In genomic region chr1:57776671-57777281, GRCm38 (mm10) we compare ENCODE assay signal across 8 mouse cellular contexts. TPM values are rescaled to one million over a fixed set of nuclear protein-coding genes. Genes with fewer than 3 reads are reported as not detected.
DNase-seq lines count a peak whose midpoint lies in the region; ATAC-seq lines count a peak whose summit lies in the region.

No protein-coding gene starts in this region.

- ATAC-seq in neural tube, embryonic 12.5 days (ENCODE audit: low FRiP score, low read depth), result no peak
- no peak for ATAC-seq in embryonic facial prominence, embryonic 14.5 days (ENCODE audit: low read depth)
- ATAC-seq in hindbrain, embryonic 16.5 days, result no peak
- no peak for ATAC-seq in stomach, embryonic 15.5 days (ENCODE audit: insufficient read depth, low FRiP score, low read depth)
- no peak for ATAC-seq in granulocyte monocyte progenitor cell, adult 5-6 weeks (replicated peaks; ENCODE audit: poor library complexity, severe bottlenecking)

- WGBS in neural tube, embryonic 12.5 days, result 26% methylated on average over 5 of the region's 5 CpGs
- 49% methylated on average over 5 of the region's 5 CpGs for WGBS in embryonic facial prominence, embryonic 14.5 days
- 23% methylated on average over 5 of the region's 5 CpGs for WGBS in hindbrain, embryonic 16.5 days
- 62% methylated on average over 5 of the region's 5 CpGs for WGBS in stomach, embryonic 15.5 days

- no peak for DNase-seq in neural tube, embryonic 10.5 days (ENCODE audit: extremely low spot score, low spot score)
- DNase-seq in embryonic facial prominence, embryonic 14.5 days (ENCODE audit: low spot score), result peak; percentile 10
- DNase-seq in thymus, adult 18-20 months, result no peak
- DNase-seq in kidney, postnatal 36 days, result no peak

- H3K4me1 ChIP-seq in neural tube, embryonic 12.5 days, result no peaks in the 10 kb centered on the region
- peaks cover 7% of the 10 kb centered on the region; the same call in 1 of the 2 replicates for H3K4me1 ChIP-seq in embryonic facial prominence, embryonic 14.5 days (ENCODE audit: control insufficient read depth, insufficient read depth, low read length)
- no peaks in the 10 kb centered on the region; the same call in 1 of the 2 replicates for H3K4me1 ChIP-seq in hindbrain, embryonic 16.5 days (ENCODE audit: control insufficient read depth, insufficient read depth, low read depth, low read length)
- H3K4me1 ChIP-seq in stomach, embryonic 15.5 days, result no peaks in the 10 kb centered on the region

- H3K4me3 ChIP-seq in neural tube, embryonic 12.5 days, result no peak overlapping the region
- H3K4me3 ChIP-seq in embryonic facial prominence, embryonic 14.5 days (ENCODE audit: low read depth, low read length), result peak overlapping the region; percentile 70
- H3K4me3 ChIP-seq in hindbrain, embryonic 16.5 days (ENCODE audit: low read length), result peak overlapping the region; percentile 22
- no peak overlapping the region for H3K4me3 ChIP-seq in stomach, embryonic 15.5 days (replicated peaks)

- H3K9me3 ChIP-seq in neural tube, embryonic 12.5 days, result no peaks in the 10 kb centered on the region
- H3K9me3 ChIP-seq in embryonic facial prominence, embryonic 14.5 days (ENCODE audit: control insufficient read depth, low read length), result no peaks in the 10 kb centered on the region
- H3K9me3 ChIP-seq in hindbrain, embryonic 16.5 days (ENCODE audit: control insufficient read depth, low read length), result no peaks in the 10 kb centered on the region
- H3K9me3 ChIP-seq in stomach, embryonic 15.5 days, result no peaks in the 10 kb centered on the region

- H3K27me3 ChIP-seq in neural tube, embryonic 12.5 days (replicated peaks), result no peaks in the 10 kb centered on the region
- no peaks in the 10 kb centered on the region for H3K27me3 ChIP-seq in embryonic facial prominence, embryonic 14.5 days (replicated peaks; ENCODE audit: control insufficient read depth, insufficient read depth, low read length)
- H3K27me3 ChIP-seq in hindbrain, embryonic 16.5 days (replicated peaks; ENCODE audit: control insufficient read depth, insufficient read depth, low read length), result no peaks in the 10 kb centered on the region
- H3K27me3 ChIP-seq in stomach, embryonic 15.5 days (replicated peaks), result no peaks in the 10 kb centered on the region

- peak overlapping the region; percentile 23 for H3K4me2 ChIP-seq in neural tube, embryonic 12.5 days (replicated peaks)
- H3K4me2 ChIP-seq in embryonic facial prominence, embryonic 14.5 days (ENCODE audit: low read depth, low read length), result peak overlapping the region; percentile 81
- peak overlapping the region; percentile 49 for H3K4me2 ChIP-seq in hindbrain, embryonic 16.5 days (ENCODE audit: low read length)
- peak overlapping the region; percentile 27; the same call in 1 of the 2 replicates for H3K4me2 ChIP-seq in stomach, embryonic 15.5 days

- no peaks in the 10 kb centered on the region for H3K36me3 ChIP-seq in neural tube, embryonic 12.5 days
- H3K36me3 ChIP-seq in embryonic facial prominence, embryonic 14.5 days (ENCODE audit: control insufficient read depth, insufficient read depth, low read length), result 0 out of 2 replicates have a peak, but pooled peaks cover 5% of the 10 kb centered on the region
- no peaks in the 10 kb centered on the region for H3K36me3 ChIP-seq in hindbrain, embryonic 16.5 days (ENCODE audit: control insufficient read depth, insufficient read depth, low read length)
- H3K36me3 ChIP-seq in stomach, embryonic 15.5 days, result no peaks in the 10 kb centered on the region

- H3K9ac ChIP-seq in neural tube, embryonic 12.5 days, result no peak overlapping the region
- peak overlapping the region; percentile 42; the same call in 1 of the 2 replicates for H3K9ac ChIP-seq in embryonic facial prominence, embryonic 14.5 days (ENCODE audit: low read depth, low read length)
- peak overlapping the region; percentile 35 for H3K9ac ChIP-seq in hindbrain, embryonic 16.5 days (ENCODE audit: low read depth, low read length)
- H3K9ac ChIP-seq in stomach, embryonic 15.5 days, result no peak overlapping the region

- H3K27ac ChIP-seq in neural tube, embryonic 12.5 days, result no peak overlapping the region
- H3K27ac ChIP-seq in embryonic facial prominence, embryonic 14.5 days (replicated peaks; ENCODE audit: low read depth, low read length), result no peak overlapping the region
- no peak overlapping the region for H3K27ac ChIP-seq in hindbrain, embryonic 16.5 days (ENCODE audit: low read depth, low read length)
- H3K27ac ChIP-seq in stomach, embryonic 15.5 days, result no peak overlapping the region

RNA-seq across cellular contexts. Expression of gene Spats2l, which starts 2.8 kb away (rescaled TPM):
- polyA plus RNA-seq in neural tube, embryonic 12.5 days (2016; fragmentation: Nextera tagmentation; extraction: Ambion mirVana), result 38.1 and 41.2 TPM in 2 replicates
- polyA plus RNA-seq in embryonic facial prominence, embryonic 14.5 days (2014; fragmentation: Nextera tagmentation; extraction: Ambion mirVana), result 160 and 181 TPM in 2 replicates
- 79.2 and 89.1 TPM in 2 replicates for polyA plus RNA-seq in hindbrain, embryonic 16.5 days (2015; fragmentation: Nextera tagmentation; extraction: Ambion mirVana)
- polyA plus RNA-seq in stomach, embryonic 15.5 days (2015; fragmentation: Nextera tagmentation; extraction: Ambion mirVana), result 87.7 and 89.8 TPM in 2 replicates
- not detected in 2 replicates for total RNA-seq in granulocyte monocyte progenitor cell, adult 5-6 weeks (2014; fragmentation: Nextera tagmentation)
- not detected in 2 replicates for total RNA-seq in granulocyte monocyte progenitor cell, adult 5-6 weeks (2017)

Comparison
In these comparisons a context has a peak if more than half of its experiments do, and no peak if none do; other contexts are left out.
1. H3K4me2 ChIP-seq: peak in every context shown above with its lines; median percentile 81 in embryonic facial prominence, embryonic 14.5 days; 49 in hindbrain, embryonic 16.5 days; 27 in stomach, embryonic 15.5 days; 23 in neural tube, embryonic 12.5 days.
2. H3K4me3 ChIP-seq: peak in embryonic facial prominence, embryonic 14.5 days (single experiment) and hindbrain, embryonic 16.5 days (single experiment); none in neural tube, embryonic 12.5 days (single experiment) and stomach, embryonic 15.5 days (single experiment).
3. H3K9ac ChIP-seq: peak in embryonic facial prominence, embryonic 14.5 days (single experiment) and hindbrain, embryonic 16.5 days (single experiment); none in neural tube, embryonic 12.5 days (single experiment) and stomach, embryonic 15.5 days (single experiment).